Mouse (Mus musculus): Measurements from ENCODE around the gene Rapgef5. TPM values are rescaled to one million over a fixed set of nuclear protein-coding genes. Genes with fewer than 3 reads are reported as not detected.

The Rapgef5 gene
- polyA plus RNA-seq, 1 experiment from 2014 or later: 7.7 TPM

GRCm38 (mm10) chr12:117653920-117654472 is 137.7 kb downstream of the Rapgef5 start:
- no peaks in the 10 kb centered on the region for H3K36me3 ChIP-seq (replicated peaks; ENCODE audit: control insufficient read depth, insufficient read depth, low read depth, low read length)
- no peak overlapping the region for H3K4me2 ChIP-seq (ENCODE audit: low read depth, low read length)
- ATAC-seq (replicated peaks; ENCODE audit: insufficient number of reproducible peaks, low FRiP score, low TSS enrichment, low read depth) (no peak), DNase-seq (ENCODE audit: low spot score) (no peak)
- no peaks in the 10 kb centered on the region for H3K9me3 ChIP-seq (replicated peaks; ENCODE audit: control insufficient read depth, low read length)
- H3K4me3 ChIP-seq (ENCODE audit: low read depth, low read length): no peak overlapping the region
- no peak overlapping the region for H3K27ac ChIP-seq (replicated peaks; ENCODE audit: low read depth, low read length)
- H3K9ac ChIP-seq (replicated peaks; ENCODE audit: low read length): no peak overlapping the region
- no peaks in the 10 kb centered on the region for H3K27me3 ChIP-seq (ENCODE audit: control insufficient read depth, insufficient read depth, low read length)
- H3K4me1 ChIP-seq (ENCODE audit: control insufficient read depth, insufficient read depth, low read length): no peaks in the 10 kb centered on the region
- WGBS: 74% methylated on average over 8 of the region's 8 CpGs

- no peaks in the 10 kb centered on the region for H3K9me3 ChIP-seq (replicated peaks; ENCODE audit: control insufficient read depth, low read length)
- H3K4me1 ChIP-seq (ENCODE audit: control insufficient read depth, insufficient read depth, low read length): no peaks in the 10 kb centered on the region
- no peak overlapping the region for H3K4me2 ChIP-seq (ENCODE audit: low read depth, low read length)
- no peaks in the 10 kb centered on the region for H3K27me3 ChIP-seq (ENCODE audit: control insufficient read depth, insufficient read depth, low read length)
- no peaks in the 10 kb centered on the region for H3K36me3 ChIP-seq (replicated peaks; ENCODE audit: control insufficient read depth, insufficient read depth, low read depth, low read length)
- no peak overlapping the region for H3K9ac ChIP-seq (replicated peaks; ENCODE audit: low read length)
- no peak overlapping the region for H3K27ac ChIP-seq (replicated peaks; ENCODE audit: low read depth, low read length)
- 82% methylated on average over 4 of the region's 4 CpGs for WGBS
- DNase-seq (ENCODE audit: low spot score) (no peak), ATAC-seq (replicated peaks; ENCODE audit: insufficient number of reproducible peaks, low FRiP score, low TSS enrichment, low read depth) (no peak)
- H3K4me3 ChIP-seq (ENCODE audit: low read depth, low read length): no peak overlapping the region
Measured at GRCm38 (mm10) chr12:117656935-117657334, 140.7 kb downstream of the Rapgef5 start.

GRCm38 (mm10) chr12:117657766-117658165 is 141.5 kb downstream of the Rapgef5 start:
- Histone ChIP-seq H3K9ac (replicated peaks; ENCODE audit: low read length) (no peak overlapping the region), H3K9me3 (replicated peaks; ENCODE audit: control insufficient read depth, low read length) (no peaks in the 10 kb centered on the region), H3K4me1 (ENCODE audit: control insufficient read depth, insufficient read depth, low read length) (no peaks in the 10 kb centered on the region), H3K4me3 (ENCODE audit: low read depth, low read length) (no peak overlapping the region), H3K4me2 (ENCODE audit: low read depth, low read length) (no peak overlapping the region), H3K27me3 (ENCODE audit: control insufficient read depth, insufficient read depth, low read length) (no peaks in the 10 kb centered on the region), H3K36me3 (replicated peaks; ENCODE audit: control insufficient read depth, insufficient read depth, low read depth, low read length) (no peaks in the 10 kb centered on the region), H3K27ac (replicated peaks; ENCODE audit: low read depth, low read length) (no peak overlapping the region)
- DNase-seq (ENCODE audit: low spot score): no peak
- WGBS: 76% methylated on average over 5 of the region's 5 CpGs
- ATAC-seq (replicated peaks; ENCODE audit: insufficient number of reproducible peaks, low FRiP score, low TSS enrichment, low read depth): no peak

GRCm38 (mm10) chr12:117658821-117659220 is 142.5 kb downstream of the Rapgef5 start:
- no peaks in the 10 kb centered on the region for H3K9me3 ChIP-seq (replicated peaks; ENCODE audit: control insufficient read depth, low read length)
- 19% methylated on average over 6 of the region's 6 CpGs for WGBS
- no peak overlapping the region for H3K27ac ChIP-seq (replicated peaks; ENCODE audit: low read depth, low read length)
- no peak for ATAC-seq (replicated peaks; ENCODE audit: insufficient number of reproducible peaks, low FRiP score, low TSS enrichment, low read depth)
- no peak for DNase-seq (ENCODE audit: low spot score)
- H3K4me3 ChIP-seq (ENCODE audit: low read depth, low read length): no peak overlapping the region
- no peaks in the 10 kb centered on the region for H3K4me1 ChIP-seq (ENCODE audit: control insufficient read depth, insufficient read depth, low read length)
- H3K4me2 ChIP-seq (ENCODE audit: low read depth, low read length): no peak overlapping the region
- H3K36me3 ChIP-seq (replicated peaks; ENCODE audit: control insufficient read depth, insufficient read depth, low read depth, low read length): no peaks in the 10 kb centered on the region
- no peak overlapping the region for H3K9ac ChIP-seq (replicated peaks; ENCODE audit: low read length)
- H3K27me3 ChIP-seq (ENCODE audit: control insufficient read depth, insufficient read depth, low read length): no peaks in the 10 kb centered on the region

GRCm38 (mm10) chr12:117660361-117660760 is 144.1 kb downstream of the Rapgef5 start:
- DNase-seq (ENCODE audit: low spot score) (peak; percentile 21), ATAC-seq (replicated peaks; ENCODE audit: insufficient number of reproducible peaks, low FRiP score, low TSS enrichment, low read depth) (no peak)
- no peaks in the 10 kb centered on the region for H3K27me3 ChIP-seq (ENCODE audit: control insufficient read depth, insufficient read depth, low read length)
- H3K27ac ChIP-seq (replicated peaks; ENCODE audit: low read depth, low read length): no peak overlapping the region
- H3K36me3 ChIP-seq (replicated peaks; ENCODE audit: control insufficient read depth, insufficient read depth, low read depth, low read length): no peaks in the 10 kb centered on the region
- no peak overlapping the region for H3K9ac ChIP-seq (replicated peaks; ENCODE audit: low read length)
- WGBS: 32% methylated on average over 4 of the region's 4 CpGs
- H3K4me1 ChIP-seq (ENCODE audit: control insufficient read depth, insufficient read depth, low read length): no peaks in the 10 kb centered on the region
- no peak overlapping the region for H3K4me3 ChIP-seq (ENCODE audit: low read depth, low read length)
- H3K4me2 ChIP-seq (ENCODE audit: low read depth, low read length): no peak overlapping the region
- H3K9me3 ChIP-seq (replicated peaks; ENCODE audit: control insufficient read depth, low read length): no peaks in the 10 kb centered on the region

- no peak for DNase-seq (ENCODE audit: low spot score)
- 82% methylated on average over 6 of the region's 6 CpGs for WGBS
- no peak overlapping the region for H3K27ac ChIP-seq (replicated peaks; ENCODE audit: low read depth, low read length)
- no peaks in the 10 kb centered on the region for H3K36me3 ChIP-seq (replicated peaks; ENCODE audit: control insufficient read depth, insufficient read depth, low read depth, low read length)
- H3K27me3 ChIP-seq (ENCODE audit: control insufficient read depth, insufficient read depth, low read length): no peaks in the 10 kb centered on the region
- H3K4me3 ChIP-seq (ENCODE audit: low read depth, low read length): no peak overlapping the region
- ATAC-seq (replicated peaks; ENCODE audit: insufficient number of reproducible peaks, low FRiP score, low TSS enrichment, low read depth): no peak
- no peak overlapping the region for H3K4me2 ChIP-seq (ENCODE audit: low read depth, low read length)
- no peak overlapping the region for H3K9ac ChIP-seq (replicated peaks; ENCODE audit: low read length)
- no peaks in the 10 kb centered on the region for H3K4me1 ChIP-seq (ENCODE audit: control insufficient read depth, insufficient read depth, low read length)
- no peaks in the 10 kb centered on the region for H3K9me3 ChIP-seq (replicated peaks; ENCODE audit: control insufficient read depth, low read length)
Measured at GRCm38 (mm10) chr12:117661871-117662270, 145.6 kb downstream of the Rapgef5 start.

GRCm38 (mm10) chr12:117663637-117664036 is 147.4 kb downstream of the Rapgef5 start:
- Histone ChIP-seq H3K4me1 (ENCODE audit: control insufficient read depth, insufficient read depth, low read length) (no peaks in the 10 kb centered on the region), H3K4me2 (ENCODE audit: low read depth, low read length) (no peak overlapping the region), H3K27ac (replicated peaks; ENCODE audit: low read depth, low read length) (no peak overlapping the region), H3K9ac (replicated peaks; ENCODE audit: low read length) (no peak overlapping the region), H3K4me3 (ENCODE audit: low read depth, low read length) (no peak overlapping the region), H3K9me3 (replicated peaks; ENCODE audit: control insufficient read depth, low read length) (no peaks in the 10 kb centered on the region), H3K36me3 (replicated peaks; ENCODE audit: control insufficient read depth, insufficient read depth, low read depth, low read length) (no peaks in the 10 kb centered on the region), H3K27me3 (ENCODE audit: control insufficient read depth, insufficient read depth, low read length) (no peaks in the 10 kb centered on the region)
- 30% methylated on average over 5 of the region's 5 CpGs for WGBS
- no peak for ATAC-seq (replicated peaks; ENCODE audit: insufficient number of reproducible peaks, low FRiP score, low TSS enrichment, low read depth)
- DNase-seq (ENCODE audit: low spot score): no peak

GRCm38 (mm10) chr12:117664644-117665043 is 148.4 kb downstream of the Rapgef5 start:
- 68% methylated on average over 5 of the region's 5 CpGs for WGBS
- H3K9ac ChIP-seq (replicated peaks; ENCODE audit: low read length): no peak overlapping the region
- ATAC-seq (replicated peaks; ENCODE audit: insufficient number of reproducible peaks, low FRiP score, low TSS enrichment, low read depth) (no peak), DNase-seq (ENCODE audit: low spot score) (no peak)
- no peak overlapping the region for H3K4me3 ChIP-seq (ENCODE audit: low read depth, low read length)
- no peaks in the 10 kb centered on the region for H3K36me3 ChIP-seq (replicated peaks; ENCODE audit: control insufficient read depth, insufficient read depth, low read depth, low read length)
- no peak overlapping the region for H3K27ac ChIP-seq (replicated peaks; ENCODE audit: low read depth, low read length)
- no peaks in the 10 kb centered on the region for H3K27me3 ChIP-seq (ENCODE audit: control insufficient read depth, insufficient read depth, low read length)
- H3K9me3 ChIP-seq (replicated peaks; ENCODE audit: control insufficient read depth, low read length): no peaks in the 10 kb centered on the region
- H3K4me1 ChIP-seq (ENCODE audit: control insufficient read depth, insufficient read depth, low read length): no peaks in the 10 kb centered on the region
- H3K4me2 ChIP-seq (ENCODE audit: low read depth, low read length): no peak overlapping the region
